16 mouse cellular contexts compared by ENCODE assay signal in the genomic region with DNA sequence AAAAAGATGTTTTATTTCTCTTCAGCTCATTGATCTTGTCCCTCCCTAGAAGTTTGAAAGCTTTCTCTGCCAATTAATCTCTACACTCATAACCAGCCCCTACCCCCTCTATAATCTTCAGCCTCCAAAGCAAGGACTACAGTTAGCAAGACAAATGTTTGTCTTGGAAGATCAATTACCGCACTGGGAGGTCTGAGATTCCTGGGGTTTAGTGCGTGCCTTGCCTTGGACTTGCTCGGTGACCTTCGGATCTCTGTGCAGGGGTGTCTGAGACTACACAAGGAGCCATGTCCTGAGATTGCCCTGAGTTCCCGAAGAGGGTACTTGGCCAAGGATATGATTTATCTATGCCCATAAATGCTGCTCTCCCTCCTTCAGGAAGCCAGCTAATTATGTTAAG. TPM values are rescaled to one million over a fixed set of nuclear protein-coding genes. Genes with fewer than 3 reads are reported as not detected.
DNase-seq lines count a peak whose midpoint lies in the region; ATAC-seq lines count a peak whose summit lies in the region.
"Had no signal": no experiment of that assay in that cellular context is flagged by ENCODE, and none has a peak within 500 bp of the region (broad histone marks: within the 10 kb centered on the region; RNA-seq: fewer than 3 reads in every experiment).

No protein-coding gene starts in this region.

- DNase-seq in embryo, embryonic 11 days, result peak; percentile 54
- DNase-seq in embryo, embryonic 9.5 days (ENCODE audit: extremely low spot score), result no peak
- DNase-seq in ES-CJ7 (ENCODE audit: low read depth, low spot score), result peak; percentile 43
- DNase-seq in kidney, postnatal 10 days, result peak; percentile 58
- DNase-seq in urinary bladder, postnatal 14 days (ENCODE audit: low spot score), result no peak
- DNase-seq in left cerebral cortex, adult 8-10 months (ENCODE audit: low spot score in 2 of 2), result no peak
- DNase-seq: cerebellum, adult 2 months; thymus, adult 2 months had no signal

- H3K4me2 ChIP-seq in intestine, embryonic 16.5 days (ENCODE audit: low read depth, low read length), result no peak overlapping the region
- H3K4me2 ChIP-seq: heart, embryonic 12.5 days had no signal

- H3K27ac ChIP-seq in intestine, embryonic 16.5 days (ENCODE audit: low read length), result 0 out of 2 replicates have a peak overlapping the region, but pooled peaks have one; percentile 47
- H3K27ac ChIP-seq: liver, embryonic 14.5 days had no signal

- no peak overlapping the region for H3K4me3 ChIP-seq in intestine, embryonic 16.5 days (ENCODE audit: low read length)
- H3K4me3 ChIP-seq: heart, embryonic 12.5 days; hindbrain, embryonic 10.5 days; megakaryocyte, embryonic 14.5 days had no signal

- no peaks in the 10 kb centered on the region for H3K9me3 ChIP-seq in intestine, embryonic 16.5 days (ENCODE audit: control insufficient read depth, low read length)
- H3K9me3 ChIP-seq: heart, embryonic 12.5 days; hindbrain, embryonic 10.5 days; megakaryocyte, embryonic 14.5 days had no signal

- H3K36me3 ChIP-seq in intestine, embryonic 16.5 days (ENCODE audit: control insufficient read depth, insufficient read depth, low read length), result no peaks in the 10 kb centered on the region

- peaks cover 27% of the 10 kb centered on the region for H3K4me1 ChIP-seq in intestine, embryonic 16.5 days (ENCODE audit: control insufficient read depth, insufficient read depth, low read length)
- H3K4me1 ChIP-seq: megakaryocyte, embryonic 14.5 days had no signal

- WGBS in intestine, embryonic 16.5 days, result 12% methylated on average over 5 of the region's 5 CpGs

- no peak for ATAC-seq in intestine, embryonic 16.5 days
- no peak for ATAC-seq in megakaryocyte-erythroid progenitor cell, adult 5-6 weeks (replicated peaks; ENCODE audit: low FRiP score, low TSS enrichment, poor library complexity, severe bottlenecking)
- ATAC-seq: activated CD4-positive, CD25-positive, alpha-beta regulatory T cell, adult 4 months; forebrain, embryonic 14.5 days had no signal

- no peaks in the 10 kb centered on the region for H3K27me3 ChIP-seq in intestine, embryonic 16.5 days (replicated peaks; ENCODE audit: control insufficient read depth, insufficient read depth, low read length)

- no peak overlapping the region for H3K9ac ChIP-seq in intestine, embryonic 16.5 days (ENCODE audit: low read depth, low read length)
- H3K9ac ChIP-seq: heart, embryonic 12.5 days; liver, embryonic 14.5 days had no signal

RNA-seq across cellular contexts. Expression of gene Lsm3, which starts 17.6 kb away (rescaled TPM):
- 215 and 233 TPM in 2 replicates for polyA plus RNA-seq in intestine, embryonic 16.5 days (2015; fragmentation: Nextera tagmentation; extraction: Ambion mirVana)
- total RNA-seq in megakaryocyte-erythroid progenitor cell, adult 5-6 weeks (2014; fragmentation: Nextera tagmentation), result 211 and 214 TPM in 2 replicates
- 372 and 520 TPM in 2 replicates for total RNA-seq in megakaryocyte-erythroid progenitor cell, adult 5-6 weeks (2017)
- total RNA-seq in left cerebral cortex, adult 8-10 months (2022), result 10 to 100 TPM; 35.0 to 42.5 (median 36.8) TPM

RNA-seq across cellular contexts. Expression of gene Xpc, which starts 17.7 kb away (rescaled TPM):
- polyA plus RNA-seq in intestine, embryonic 16.5 days (2015; fragmentation: Nextera tagmentation; extraction: Ambion mirVana), result 14.9 and 15.7 TPM in 2 replicates
- total RNA-seq in megakaryocyte-erythroid progenitor cell, adult 5-6 weeks (2014; fragmentation: Nextera tagmentation), result 8.8 and 10.4 TPM in 2 replicates
- total RNA-seq in megakaryocyte-erythroid progenitor cell, adult 5-6 weeks (2017), result 25.1 and 35.4 TPM in 2 replicates
- 10 to 100 TPM; 14.1 to 18.5 (median 17.1) TPM for total RNA-seq in left cerebral cortex, adult 8-10 months (2022)

RNA-seq across cellular contexts. Expression of gene Tmem43, which starts 59.9 kb away (rescaled TPM):
- 35.5 and 35.7 TPM in 2 replicates for polyA plus RNA-seq in intestine, embryonic 16.5 days (2015; fragmentation: Nextera tagmentation; extraction: Ambion mirVana)
- total RNA-seq in megakaryocyte-erythroid progenitor cell, adult 5-6 weeks (2014; fragmentation: Nextera tagmentation), result 18.7 and 19.4 TPM in 2 replicates
- total RNA-seq in megakaryocyte-erythroid progenitor cell, adult 5-6 weeks (2017), result 16.0 and 22.4 TPM in 2 replicates
- total RNA-seq in left cerebral cortex, adult 8-10 months (2022), result 10 to 100 TPM; 27.9 to 34.0 (median 29.9) TPM

Comparison
In these comparisons a context has a peak if more than half of its experiments do, and no peak if none do; other contexts are left out.
1. DNase-seq: peak in embryo, embryonic 11 days (single experiment), ES-CJ7 (single experiment) and kidney, postnatal 10 days (single experiment); none in embryo, embryonic 9.5 days (single experiment), urinary bladder, postnatal 14 days (single experiment) and left cerebral cortex, adult 8-10 months (0 of 2).
2. RNA of gene Lsm3, which starts 17.6 kb away (total RNA-seq): 211 to 520 TPM in megakaryocyte-erythroid progenitor cell, adult 5-6 weeks; 35.0 to 42.5 TPM in left cerebral cortex, adult 8-10 months; every median in the first group is over 4 times any median in the second.